Mouse (Mus musculus) granulocyte monocyte progenitor cell, adult 5-6 weeks (primary cell): ENCODE measurements around the gene Cyp2a22. TPM values are rescaled to one million over a fixed set of nuclear protein-coding genes. Genes with fewer than 3 reads are reported as not detected.
"Not testable (repeated sequence)": the region's sequence is repeated elsewhere in the genome, so short reads cannot be mapped to it uniquely, and the experiment has no call there.

ENCODE experiments used
- ATAC-seq: replicated peaks from 2 replicates; pipeline ENCODE4 v1.8.0; 2016; ENCODE audit warnings: mild to moderate bottlenecking, moderate TSS enrichment, inconsistent platforms; ENCODE audit not compliant: poor library complexity, severe bottlenecking
- total RNA-seq, 2 experiments: library from RNA; stranded (forward) in 1 of 2; stranded (reverse) in 1 of 2; fragments of 200-712, 200-1000 nt in 1 of 2; fragments of >200 nt in 1 of 2; fragmentation: Nextera tagmentation in 1 of 2; gene quantifications; 2 replicates each; pipeline ENCODE4 v1.2.3; 2014 to 2017

Gene Cyp2a22
- not detected in 2 replicates for total RNA-seq (2014; fragmentation: Nextera tagmentation)
- not detected in 2 replicates for total RNA-seq (2017)

DNA sequence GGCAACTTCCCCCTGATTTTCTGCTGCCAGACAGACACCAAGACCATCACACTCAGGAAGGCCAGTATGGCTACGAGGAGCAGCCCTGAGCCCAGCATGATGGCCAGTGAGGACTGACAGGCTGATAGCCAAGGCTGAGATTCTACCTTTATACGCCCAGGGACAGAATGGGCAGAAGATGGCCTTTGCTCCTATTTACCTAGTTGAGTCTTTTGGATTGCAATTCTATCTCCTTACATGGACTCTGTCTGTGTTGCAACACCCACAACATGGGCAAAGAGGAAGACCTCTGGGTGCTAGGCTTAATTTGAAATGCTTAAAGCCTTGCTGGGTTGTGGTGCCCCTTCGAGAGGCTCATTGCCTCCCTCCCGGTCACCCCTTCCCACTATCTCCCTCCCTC is at the start of gene Cyp2a22:
Gene Cyp2a22 (minus strand): TSS at position 123 of the 400 bp plus-strand sequence.
- no peak for ATAC-seq

DNA sequence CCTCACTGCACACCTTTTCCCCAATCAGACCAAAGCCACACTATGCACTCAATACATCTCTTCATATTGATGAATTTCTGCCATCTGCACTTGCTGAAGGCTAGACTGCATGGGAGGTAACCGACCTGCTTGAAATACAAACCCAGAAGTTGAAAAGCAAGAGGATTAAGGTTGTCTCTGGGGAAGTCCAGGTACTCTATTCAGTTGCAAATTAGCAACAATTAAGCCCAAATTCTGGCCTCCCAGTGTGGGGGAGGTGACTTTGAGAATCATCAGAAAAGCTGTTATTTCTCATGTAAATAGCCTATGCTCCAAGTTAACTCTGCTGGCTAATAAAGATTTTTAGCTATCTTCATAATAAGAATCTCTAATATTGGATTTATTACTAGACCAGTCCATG is 44.0 kb upstream of the Cyp2a22 start:
- ATAC-seq: not testable (repeated sequence)

DNA sequence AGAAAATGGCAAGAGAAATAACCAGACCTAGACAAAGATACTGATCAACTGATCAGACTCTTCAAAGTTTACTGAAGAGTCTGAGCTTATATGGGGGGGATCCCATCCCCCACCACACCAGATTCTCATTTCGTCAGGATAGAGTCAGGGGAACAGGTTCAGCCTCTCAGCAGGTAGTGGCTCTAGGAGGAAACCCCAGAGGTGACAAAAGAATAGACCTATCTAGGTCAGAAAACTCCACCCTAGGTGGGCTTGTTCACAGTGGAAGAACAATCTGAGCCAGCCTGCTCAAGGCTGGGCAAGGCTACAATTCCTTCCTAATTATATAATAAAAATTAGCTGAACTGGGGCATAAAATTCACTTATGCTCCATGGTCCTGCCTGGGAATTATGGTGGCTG is 43.4 kb upstream of the Cyp2a22 start:
- no peak for ATAC-seq

DNA sequence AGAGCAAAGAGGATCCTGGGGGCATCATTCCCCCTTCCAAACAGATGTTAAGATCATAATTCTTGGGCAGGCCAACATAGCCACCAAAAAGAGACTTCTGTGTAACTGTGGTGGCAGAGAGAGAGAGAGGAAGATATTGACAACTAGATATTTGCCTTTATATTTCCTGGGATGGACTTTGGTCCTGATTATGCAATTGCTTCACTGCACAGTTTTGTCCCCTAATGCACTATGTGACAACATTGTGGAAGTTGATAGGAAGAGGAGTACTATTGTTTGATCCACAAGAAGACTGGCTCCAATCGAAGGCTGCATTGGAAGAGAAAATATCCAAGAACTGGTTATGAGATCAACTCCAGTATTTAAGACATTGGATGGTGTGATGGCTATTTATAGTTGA is 42.8 kb upstream of the Cyp2a22 start:
- not testable (repeated sequence) for ATAC-seq

DNA sequence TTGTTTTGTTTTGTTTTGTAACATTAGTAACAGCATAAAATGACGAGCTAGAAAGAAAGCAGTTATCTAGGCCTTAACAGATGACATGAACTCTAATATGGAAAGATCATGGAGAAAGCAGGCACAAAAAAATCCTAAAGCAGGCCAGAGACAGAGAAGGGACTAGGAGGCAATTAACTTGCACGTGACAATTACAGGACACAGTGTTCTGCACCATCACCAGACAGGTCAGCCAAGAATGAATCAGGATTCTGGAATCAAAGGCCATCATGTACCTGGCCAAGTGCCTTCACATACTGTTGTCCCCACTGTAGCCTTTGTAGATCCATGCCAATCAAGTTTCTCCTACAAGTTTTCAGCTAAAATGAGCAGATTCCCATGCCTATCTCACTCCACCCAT is 42.3 kb upstream of the Cyp2a22 start:
- ATAC-seq: not testable (repeated sequence)

DNA sequence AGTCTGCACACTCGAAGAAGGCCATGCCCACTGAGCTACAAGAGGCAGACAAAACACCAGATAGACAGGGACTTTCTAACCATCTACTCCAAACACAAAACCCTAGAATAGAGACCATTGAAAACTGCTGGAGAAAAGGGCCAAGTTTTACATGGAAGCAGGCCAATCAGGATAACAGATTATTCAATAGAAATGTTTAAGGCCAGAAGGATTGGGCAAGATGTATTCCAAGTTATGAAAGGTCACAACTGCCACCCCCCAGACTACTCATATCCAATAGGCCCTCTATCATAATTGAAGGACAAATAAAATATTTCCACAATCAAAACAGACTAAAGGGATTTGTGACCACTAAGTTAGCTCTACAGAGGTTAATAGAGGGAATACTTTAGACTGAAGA is 23.2 kb upstream of the Cyp2a22 start:
- not testable (repeated sequence) for ATAC-seq

DNA sequence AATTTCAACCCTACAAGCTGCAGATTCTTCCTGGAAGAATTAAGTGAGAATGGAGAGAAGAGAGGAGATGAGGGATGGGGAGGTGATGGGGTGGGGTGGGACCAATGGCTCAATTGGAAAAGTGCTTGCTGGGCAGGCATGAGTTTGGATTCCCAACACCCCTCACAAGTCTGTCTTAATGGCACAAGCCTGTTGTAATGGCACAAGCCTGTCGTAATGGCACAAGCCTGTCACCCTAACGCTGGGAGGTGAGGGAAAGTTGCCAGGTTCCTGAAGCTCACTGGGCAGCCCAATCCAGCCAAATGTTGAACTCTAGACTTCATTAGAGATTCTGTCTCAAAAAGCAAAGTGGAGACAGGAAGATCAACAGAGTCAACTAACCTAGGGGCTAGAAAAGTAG is 14.1 kb upstream of the Cyp2a22 start:
- ATAC-seq: not testable (repeated sequence)

DNA sequence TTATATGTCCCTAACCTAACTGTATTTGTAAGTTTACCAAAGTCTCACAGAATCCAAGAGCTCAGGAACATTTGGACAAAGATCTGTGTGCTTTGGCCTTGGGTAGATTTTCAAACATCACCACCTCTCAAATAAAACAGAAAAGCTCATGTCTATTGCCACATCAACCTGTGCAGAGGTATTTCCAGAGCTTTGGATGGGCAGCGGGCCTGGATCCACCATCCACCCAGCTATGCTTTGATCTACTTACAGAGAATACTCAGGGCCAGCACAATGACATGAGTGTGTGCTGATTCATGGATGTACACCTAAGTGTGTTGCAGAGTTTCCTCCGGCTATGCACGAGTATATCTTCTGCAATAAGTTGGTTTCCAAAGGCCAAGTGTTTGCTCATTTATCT is 13.5 kb upstream of the Cyp2a22 start:
- ATAC-seq: not testable (repeated sequence)

DNA sequence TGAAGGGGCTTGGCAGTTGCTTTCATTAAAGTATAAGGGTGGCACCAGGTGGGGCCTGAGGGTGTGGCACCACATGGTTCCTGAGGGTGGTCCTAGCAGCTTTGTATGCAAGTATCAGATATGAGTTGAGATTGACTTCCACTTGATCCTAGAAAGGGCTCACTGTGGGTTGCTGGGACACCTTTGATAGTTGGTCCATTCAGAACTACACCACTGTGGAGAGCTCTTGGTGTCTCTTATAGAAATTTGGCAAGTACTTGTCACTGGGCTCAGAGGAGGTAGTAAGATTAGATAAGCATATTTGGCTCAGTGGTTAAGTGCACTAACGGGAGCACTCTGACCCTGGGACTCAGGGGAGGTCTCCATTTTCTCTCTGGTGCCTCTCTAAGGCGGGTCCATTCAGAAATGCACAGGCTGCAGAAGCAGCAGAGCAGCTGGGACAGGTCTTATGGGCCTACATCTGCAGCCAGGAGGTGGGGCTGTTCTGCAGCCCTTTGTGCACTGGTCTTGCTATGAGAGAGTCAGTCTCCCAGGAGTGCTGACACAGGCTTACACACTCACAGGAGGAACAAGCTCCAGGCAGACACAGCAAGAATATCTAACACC is 2.2 kb upstream of the Cyp2a22 start:
- ATAC-seq: not testable (repeated sequence)

DNA sequence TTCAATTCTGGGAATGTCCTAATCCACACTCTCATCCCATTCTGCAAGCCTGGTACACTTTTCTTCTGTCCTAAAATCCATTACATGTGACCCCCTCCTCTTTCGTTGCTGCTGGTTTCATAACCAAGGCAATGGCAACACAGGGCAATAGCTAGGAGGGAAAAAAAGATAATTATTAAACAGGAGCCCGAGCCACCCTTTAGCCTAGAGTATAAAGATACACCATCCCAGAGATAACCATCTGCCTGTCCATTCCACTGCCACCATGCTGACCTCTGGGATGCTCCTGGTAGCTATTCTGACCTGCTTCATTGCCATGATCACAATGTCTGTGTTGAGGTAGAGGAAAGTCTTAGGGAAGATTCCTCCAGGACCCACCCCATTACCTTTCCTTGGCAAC is 22.1 kb downstream of the Cyp2a22 start:
- ATAC-seq: not testable (repeated sequence)

Other genes starting within 250 kb of the Cyp2a22 start
- not detected in 2 replicates for gene Cyp2b19, start 182.2 kb downstream of the Cyp2a22 start, total RNA-seq (2014; fragmentation: Nextera tagmentation)
- gene Cyp2b19, start 182.2 kb downstream of the Cyp2a22 start, total RNA-seq (2017): not detected in 2 replicates
- not detected in 2 replicates for gene Cyp2g1, start 130.5 kb downstream of the Cyp2a22 start, total RNA-seq (2014; fragmentation: Nextera tagmentation)
- gene Cyp2g1, start 130.5 kb downstream of the Cyp2a22 start, total RNA-seq (2017): not detected in 2 replicates
- gene Cyp2a5, start 104.1 kb downstream of the Cyp2a22 start, total RNA-seq (2014; fragmentation: Nextera tagmentation): not detected in 2 replicates
- not detected in 2 replicates for gene Cyp2a5, start 104.1 kb downstream of the Cyp2a22 start, total RNA-seq (2017)
- gene Cyp2a12, start 89.7 kb upstream of the Cyp2a22 start, total RNA-seq (2014; fragmentation: Nextera tagmentation): not detected in 2 replicates
- not detected in 2 replicates for gene Cyp2a12, start 89.7 kb upstream of the Cyp2a22 start, total RNA-seq (2017)
- not detected in 2 replicates for gene Cyp2f2, start 180.5 kb upstream of the Cyp2a22 start, total RNA-seq (2014; fragmentation: Nextera tagmentation)
- not detected in 2 replicates for gene Cyp2f2, start 180.5 kb upstream of the Cyp2a22 start, total RNA-seq (2017)
- gene Cyp2t4, start 214.3 kb upstream of the Cyp2a22 start, total RNA-seq (2014; fragmentation: Nextera tagmentation): not detected in 2 replicates
- not detected in 2 replicates for gene Cyp2t4, start 214.3 kb upstream of the Cyp2a22 start, total RNA-seq (2017)
- 16.1 and 26.2 TPM in 2 replicates for gene Egln2, start 227.4 kb upstream of the Cyp2a22 start, total RNA-seq (2014; fragmentation: Nextera tagmentation)
- gene Egln2, start 227.4 kb upstream of the Cyp2a22 start, total RNA-seq (2017): 18.7 and 27.8 TPM in 2 replicates
- 44.6 and 67.2 TPM in 2 replicates for gene Rab4b, start 239.5 kb upstream of the Cyp2a22 start, total RNA-seq (2014; fragmentation: Nextera tagmentation)
- gene Rab4b, start 239.5 kb upstream of the Cyp2a22 start, total RNA-seq (2017): 18.0 and 19.8 TPM in 2 replicates
- gene Gm21983, start 241.7 kb upstream of the Cyp2a22 start, total RNA-seq (2014; fragmentation: Nextera tagmentation): not detected in 2 replicates
- gene Gm21983, start 241.7 kb upstream of the Cyp2a22 start, total RNA-seq (2017): not detected in 2 replicates
- 3.5 TPM in 1 of 2 replicates, not detected in the other for gene Mia, start 241.8 kb upstream of the Cyp2a22 start, total RNA-seq (2014; fragmentation: Nextera tagmentation)
- gene Mia, start 241.8 kb upstream of the Cyp2a22 start, total RNA-seq (2017): not detected in 2 replicates